Mouse (Mus musculus) T-helper 1 cell (primary cell): ENCODE measurements at regions not wholly inside any gene's neighbourhood (a gene's known extent, or its start where the extent isn't known, plus 50 kb on each side); places are given as distances from the start of the nearest gene placed in this dataset.

Source experiments
- in situ Hi-C: fragments of 300-600 bp; cut with MboI, MseI; formaldehyde crosslinking; loops from one replicate; pipeline ENCODE4 v1.15.1; 2025; ENCODE audit warnings: high pct_unique_total_duplicates

- in situ Hi-C loops: no loop called here
Observed at GRCm38 (mm10) chr17:78023507-78024355, 176.3 kb upstream of the Crim1 start.

GRCm38 (mm10) chr17:78024356-78024723 is 175.7 kb upstream of the Crim1 start:
- in situ Hi-C loops: no loop called here

GRCm38 (mm10) chr17:78025294-78025693 is 174.8 kb upstream of the Crim1 start:
- in situ Hi-C loops: no loop called here

- in situ Hi-C loops: no loop called here
Observed at GRCm38 (mm10) chr17:78035648-78036047, 164.4 kb upstream of the Crim1 start.

GRCm38 (mm10) chr17:78040338-78040737 is 159.7 kb upstream of the Crim1 start:
- in situ Hi-C loops: loop anchor here (10.0 kb wide), 1 partner anchor 124 kb away; no protein-coding TSS in a partner anchor

GRCm38 (mm10) chr17:78041204-78041603 is 158.8 kb upstream of the Crim1 start:
- in situ Hi-C loops: loop anchor here (10.0 kb wide), 1 partner anchor 124 kb away; no protein-coding TSS in a partner anchor

GRCm38 (mm10) chr17:78049766-78050165 is 150.3 kb upstream of the Crim1 start:
- in situ Hi-C loops: loop anchor here (10.0 kb wide), 1 partner anchor 115 kb away; no protein-coding TSS in a partner anchor

- in situ Hi-C loops: no loop called here
Observed at GRCm38 (mm10) chr17:78050203-78050602, 149.8 kb upstream of the Crim1 start.

- in situ Hi-C loops: no loop called here
Observed at GRCm38 (mm10) chr17:78075892-78076291, 124.2 kb upstream of the Crim1 start.

GRCm38 (mm10) chr17:78078381-78078780 is 121.7 kb upstream of the Crim1 start:
- in situ Hi-C loops: no loop called here

GRCm38 (mm10) chr17:78084419-78084818 is 115.6 kb upstream of the Crim1 start:
- in situ Hi-C loops: no loop called here

GRCm38 (mm10) chr17:78086963-78087362 is 113.1 kb upstream of the Crim1 start:
- in situ Hi-C loops: no loop called here

- in situ Hi-C loops: no loop called here
Observed at GRCm38 (mm10) chr17:78097699-78098098, 102.3 kb upstream of the Crim1 start.

- in situ Hi-C loops: no loop called here
Observed at GRCm38 (mm10) chr17:78108793-78109192, 91.3 kb upstream of the Crim1 start.

- in situ Hi-C loops: no loop called here
Observed at GRCm38 (mm10) chr17:78109364-78110222, 90.5 kb upstream of the Crim1 start.

- in situ Hi-C loops: no loop called here
Observed at GRCm38 (mm10) chr17:78132116-78132515, 67.9 kb upstream of the Crim1 start.

- in situ Hi-C loops: no loop called here
Observed at GRCm38 (mm10) chr17:78137986-78138385, 62.1 kb upstream of the Crim1 start.

GRCm38 (mm10) chr17:78140660-78141059 is 59.4 kb upstream of the Crim1 start:
- in situ Hi-C loops: no loop called here

GRCm38 (mm10) chr17:78141136-78141535 is 58.9 kb upstream of the Crim1 start:
- in situ Hi-C loops: no loop called here

GRCm38 (mm10) chr17:78142431-78142830 is 57.6 kb upstream of the Crim1 start:
- in situ Hi-C loops: no loop called here

- in situ Hi-C loops: loop anchor here (5.0 kb wide), 1 partner anchor 88 kb away; no protein-coding TSS in a partner anchor
Observed at GRCm38 (mm10) chr17:78145335-78145734, 54.7 kb upstream of the Crim1 start.
